Mouse (Mus musculus) heart, adult 11 months (tissue): ENCODE data around the gene Bcl2l15.
A peak's percentile ranks its signal among the peaks of the same experiment; 100 is the strongest.

ENCODE experiments used
- DNase-seq: peaks from one replicate; pipeline ENCODE4 v3.0.0; 2022

The Bcl2l15 gene

DNA sequence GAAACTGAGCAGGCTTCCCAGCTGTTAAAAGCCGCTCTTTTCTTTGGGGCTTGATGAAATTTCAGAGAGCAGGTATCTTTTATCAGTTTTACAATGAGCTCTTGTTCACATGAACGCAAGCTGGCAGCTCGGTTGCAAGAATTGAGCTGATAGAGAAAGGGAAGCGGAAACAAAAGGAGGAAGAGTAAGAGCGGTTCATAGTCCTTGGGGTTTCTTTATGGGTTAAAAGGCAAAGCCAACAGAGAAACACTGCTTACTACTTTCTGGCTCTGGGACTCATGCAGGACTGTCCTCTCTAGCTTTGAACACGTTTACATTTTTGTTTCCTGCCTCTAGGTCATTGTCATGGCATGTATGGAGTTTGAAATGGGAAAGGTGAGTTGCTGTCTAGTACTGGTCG is 41.9 kb downstream of the Bcl2l15 start:
- DNase-seq = peak; percentile 41

DNA sequence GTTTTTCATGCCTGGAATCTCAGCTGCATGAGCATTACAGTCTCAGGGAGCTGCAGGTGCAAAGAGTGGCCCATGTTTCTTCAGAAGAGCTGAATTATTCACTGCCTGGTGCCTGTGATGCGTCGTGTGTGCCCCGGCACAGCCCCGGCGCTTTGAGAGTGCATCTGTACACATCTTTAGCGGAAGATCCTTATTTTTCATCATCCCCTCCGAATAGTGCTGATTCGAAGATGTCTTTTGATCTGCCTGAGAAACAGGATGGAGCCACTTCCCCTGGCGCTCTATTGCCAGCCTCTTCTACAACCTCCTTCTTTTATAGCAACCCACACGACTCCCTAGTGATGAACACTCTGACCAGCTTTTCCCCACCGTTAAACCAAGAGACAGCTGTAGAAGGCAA is 53.5 kb downstream of the Bcl2l15 start:
- peak; percentile 50 for DNase-seq

DNA sequence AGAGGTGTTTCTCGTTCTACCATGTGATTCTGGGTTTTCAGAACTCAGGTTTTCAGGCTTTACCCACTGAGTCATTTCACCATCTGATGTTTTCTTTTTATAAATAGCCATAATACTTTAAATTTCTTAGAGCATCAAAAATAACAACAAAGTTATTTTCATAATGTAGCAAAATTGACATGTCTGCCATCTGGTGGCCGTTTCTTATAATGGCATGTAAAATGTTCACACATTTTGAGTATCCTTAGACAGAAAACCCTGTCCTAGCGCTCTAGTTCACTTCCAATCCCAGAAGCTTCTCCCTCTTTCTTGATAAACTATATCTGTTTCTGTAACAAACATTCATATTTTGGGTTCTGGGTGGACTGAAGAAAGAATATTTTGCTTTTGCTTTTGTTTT is 55.2 kb downstream of the Bcl2l15 start:
- DNase-seq = no peak

DNA sequence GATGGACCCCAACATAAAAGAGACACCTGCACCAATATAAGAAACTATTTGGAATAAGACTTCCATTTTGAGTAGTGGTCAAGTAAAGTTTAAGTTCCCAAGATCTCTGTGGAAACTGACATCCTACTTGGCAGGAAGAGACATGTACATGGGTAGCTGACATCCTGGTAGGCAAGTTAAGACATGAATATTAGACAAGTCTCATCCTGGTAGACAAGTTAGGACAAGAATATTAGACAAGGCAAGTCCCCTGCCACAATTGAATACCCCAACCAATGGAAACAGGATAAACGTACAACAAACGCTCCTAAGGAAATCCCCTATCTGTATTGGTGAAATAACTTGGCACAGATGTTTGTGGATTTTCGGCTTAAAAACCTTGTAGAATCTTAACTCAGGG is 61.0 kb downstream of the Bcl2l15 start:
- peak; percentile 21 for DNase-seq
